Comparison of ENCODE assay signal across 31 mouse cellular contexts in genomic region chr7:102019362-102019761, GRCm38 (mm10). TPM values are rescaled to one million over a fixed set of nuclear protein-coding genes. Genes with fewer than 3 reads are reported as not detected.
DNase-seq lines count a peak whose midpoint lies in the region; ATAC-seq and TF ChIP-seq lines count a peak whose summit lies in the region.
"Had no signal": no experiment of that assay in that cellular context is flagged by ENCODE, and none has a peak within 500 bp of the region (broad histone marks: within the 10 kb centered on the region; RNA-seq: fewer than 3 reads in every experiment).

No protein-coding gene starts in this region.

- no peaks in the 10 kb centered on the region for H3K4me1 ChIP-seq in liver, embryonic 11.5 days (replicated peaks; ENCODE audit: control insufficient read depth, insufficient read depth, low read length)
- peaks cover 7% of the 10 kb centered on the region for H3K4me1 ChIP-seq in liver, embryonic 12.5 days
- peaks cover 13% of the 10 kb centered on the region for H3K4me1 ChIP-seq in liver, postnatal 0 days (ENCODE audit: insufficient read depth)
- peaks cover 13% of the 10 kb centered on the region for H3K4me1 ChIP-seq in heart, adult 2 months (ENCODE audit: control insufficient read depth, insufficient read depth, low read length)
- H3K4me1 ChIP-seq: embryonic facial prominence, embryonic 13.5 days; forebrain, embryonic 10.5 days; hindbrain, embryonic 15.5 days; kidney, embryonic 15.5 days; limb, embryonic 12.5 days had no signal

- peak; percentile 25 for DNase-seq in liver, embryonic 11.5 days (ENCODE audit: low spot score)
- DNase-seq in NIH3T3 (ENCODE audit: low read depth) = peak; percentile 13
- DNase-seq in liver, postnatal 0 days = no peak
- DNase-seq in heart, adult 9 months (ENCODE audit: low spot score in 2 of 2) = no peak
- DNase-seq in cerebellum, adult 9-10 months = no peak
- DNase-seq in heart, adult 2 months = no peak
- DNase-seq: adrenal gland, adult 2 months; adrenal gland, postnatal 36 days; cerebellum, adult 8-10 months; forebrain, postnatal 0 days; heart, postnatal 36 days; kidney, adult 18-20 months; kidney, postnatal 25 days; lung, embryonic 14.5 days; midbrain, embryonic 14.5 days; right cerebral cortex, adult 18-20 months; right cerebral cortex, postnatal 4 days; thymus, adult 2 months; thymus, postnatal 36 days had no signal

- TF ChIP-seq CTCF in liver, postnatal 0 days (IDR thresholded peaks at IDR 0.05; ENCODE audit: low read depth) = no peak
- no peak for TF ChIP-seq CTCF in heart, adult 2 months (IDR thresholded peaks at IDR 0.05)

- H3K79me2 ChIP-seq in heart, adult 2 months (replicated peaks; ENCODE audit: control insufficient read depth, insufficient read depth, low read length) = no peaks in the 10 kb centered on the region

- no peak for TF ChIP-seq EP300 in liver, postnatal 0 days (IDR thresholded peaks at IDR 0.05; ENCODE audit: low read depth)
- TF ChIP-seq EP300 in heart, adult 2 months (IDR thresholded peaks at IDR 0.05; ENCODE audit: insufficient read depth, low read depth, low read length) = no peak

- no peak overlapping the region for H3K4me2 ChIP-seq in liver, embryonic 11.5 days
- H3K4me2 ChIP-seq in liver, embryonic 12.5 days = no peak overlapping the region
- 0 out of 2 replicates have a peak overlapping the region, but pooled peaks have one; percentile 19 for H3K4me2 ChIP-seq in liver, postnatal 0 days (ENCODE audit: low read depth, low read length)
- H3K4me2 ChIP-seq: embryonic facial prominence, embryonic 13.5 days; heart, embryonic 11.5 days; hindbrain, embryonic 15.5 days; kidney, embryonic 15.5 days; limb, embryonic 12.5 days; lung, embryonic 14.5 days had no signal

- peaks cover 42% of the 10 kb centered on the region for H3K36me3 ChIP-seq in liver, embryonic 11.5 days (ENCODE audit: control insufficient read depth, insufficient read depth, low read length)
- H3K36me3 ChIP-seq in liver, embryonic 12.5 days = peaks cover 96% of the 10 kb centered on the region
- peaks cover 57% of the 10 kb centered on the region for H3K36me3 ChIP-seq in liver, postnatal 0 days (replicated peaks; ENCODE audit: insufficient read depth, low read length)
- peaks cover 10% of the 10 kb centered on the region for H3K36me3 ChIP-seq in heart, adult 2 months (ENCODE audit: control insufficient read depth, insufficient read depth, low read length)

- 79% methylated on average over 3 of the region's 3 CpGs for WGBS in liver, embryonic 11.5 days
- WGBS in liver, embryonic 12.5 days (ENCODE audit: insufficient replicate concordance) = 64% methylated on average over 3 of the region's 3 CpGs
- WGBS in liver, postnatal 0 days (ENCODE audit: insufficient replicate concordance) = 50% methylated on average over 3 of the region's 3 CpGs
- 67% methylated on average over 3 of the region's 3 CpGs for WGBS in heart, adult 2 months

- intact Hi-C loops in heart, adult 2 months (cut with DNase I) = loop anchor here (5.0 kb wide), 1 partner anchor 87 kb away; the partner anchor contains the start of genes Lrrc51 and Numa1

- no peak overlapping the region for H3K4me3 ChIP-seq in liver, embryonic 11.5 days (ENCODE audit: low read depth, low read length)
- H3K4me3 ChIP-seq in liver, embryonic 12.5 days = no peak overlapping the region
- H3K4me3 ChIP-seq in liver, postnatal 0 days (ENCODE audit: low read depth, low read length) = no peak overlapping the region
- no peak overlapping the region for H3K4me3 ChIP-seq in heart, adult 2 months
- H3K4me3 ChIP-seq: embryonic facial prominence, embryonic 13.5 days; forebrain, embryonic 10.5 days; hindbrain, embryonic 15.5 days; kidney, embryonic 15.5 days; limb, embryonic 12.5 days had no signal

- no peak overlapping the region for H3K27ac ChIP-seq in liver, embryonic 11.5 days (ENCODE audit: low read depth, low read length)
- no peak overlapping the region for H3K27ac ChIP-seq in liver, embryonic 12.5 days
- peak overlapping the region; percentile 68 for H3K27ac ChIP-seq in liver, postnatal 0 days (ENCODE audit: low read depth)
- H3K27ac ChIP-seq in heart, adult 2 months = no peak overlapping the region
- H3K27ac ChIP-seq: embryonic facial prominence, embryonic 13.5 days; forebrain, embryonic 10.5 days; hindbrain, embryonic 15.5 days; kidney, embryonic 15.5 days; limb, embryonic 12.5 days; liver, embryonic 14.5 days had no signal

- no peaks in the 10 kb centered on the region for H3K9me3 ChIP-seq in liver, embryonic 11.5 days (ENCODE audit: control insufficient read depth, low read length)
- H3K9me3 ChIP-seq in liver, embryonic 12.5 days (replicated peaks) = no peaks in the 10 kb centered on the region
- H3K9me3 ChIP-seq in liver, postnatal 0 days (ENCODE audit: low read length) = no peaks in the 10 kb centered on the region
- H3K9me3 ChIP-seq: embryonic facial prominence, embryonic 13.5 days; forebrain, embryonic 10.5 days; hindbrain, embryonic 15.5 days; kidney, embryonic 15.5 days; limb, embryonic 12.5 days had no signal

- ATAC-seq in liver, embryonic 11.5 days (replicated peaks; ENCODE audit: low FRiP score) = no peak
- ATAC-seq in liver, embryonic 12.5 days = no peak
- ATAC-seq in liver, postnatal 0 days = no peak; the same call in 1 of the 2 replicates
- ATAC-seq: activated CD4-positive, CD25-positive, alpha-beta regulatory T cell, adult 4 months; CD4-positive, CD25-positive, alpha-beta regulatory T cell, adult 4 months; forebrain, postnatal 0 days; inflammation-experienced regulatory T-cells, adult 6 months had no signal

- no peaks in the 10 kb centered on the region for H3K27me3 ChIP-seq in liver, embryonic 11.5 days (replicated peaks; ENCODE audit: control insufficient read depth, insufficient read depth, low read length)
- no peaks in the 10 kb centered on the region for H3K27me3 ChIP-seq in liver, embryonic 12.5 days (replicated peaks)
- no peaks in the 10 kb centered on the region for H3K27me3 ChIP-seq in liver, postnatal 0 days (ENCODE audit: insufficient read depth, low read length)
- H3K27me3 ChIP-seq in heart, adult 2 months (ENCODE audit: control insufficient read depth, insufficient read depth, low read length) = no peaks in the 10 kb centered on the region
- H3K27me3 ChIP-seq: embryonic facial prominence, embryonic 13.5 days; hindbrain, embryonic 15.5 days; kidney, embryonic 15.5 days; limb, embryonic 12.5 days had no signal

- H3K9ac ChIP-seq in liver, embryonic 11.5 days (ENCODE audit: low read depth, low read length) = no peak overlapping the region
- no peak overlapping the region for H3K9ac ChIP-seq in liver, embryonic 12.5 days
- no peak overlapping the region for H3K9ac ChIP-seq in liver, postnatal 0 days (replicated peaks)
- no peak overlapping the region for H3K9ac ChIP-seq in heart, adult 2 months (ENCODE audit: low read depth, low read length)
- H3K9ac ChIP-seq: embryonic facial prominence, embryonic 13.5 days; forebrain, postnatal 0 days; hindbrain, embryonic 15.5 days; kidney, embryonic 15.5 days; limb, embryonic 12.5 days; liver, embryonic 14.5 days; lung, embryonic 14.5 days had no signal

- TF ChIP-seq POLR2A in heart, adult 2 months (IDR thresholded peaks at IDR 0.05; ENCODE audit: insufficient read depth, low read depth, low read length) = no peak

RNA-seq across cellular contexts. Expression of gene Il18bp, which starts 0.9 kb away (rescaled TPM):
- polyA plus RNA-seq in liver, embryonic 11.5 days (2014; fragmentation: Nextera tagmentation; extraction: Ambion mirVana) = 2.4 and 3.9 TPM in 2 replicates
- polyA plus RNA-seq in liver, embryonic 12.5 days (2016; fragmentation: Nextera tagmentation; extraction: Ambion mirVana) = 4.5 and 4.9 TPM in 2 replicates
- 37.7 and 40.6 TPM in 2 replicates for polyA plus RNA-seq in liver, postnatal 0 days (2015; fragmentation: Nextera tagmentation; extraction: Ambion mirVana)
- 10 to 100 TPM in 1 of 2 experiments, 1 to 10 TPM in 1; 8.6 to 12.3 TPM for total RNA-seq in heart, adult 2 months (2021)
- 14.4 and 21.8 TPM in 2 replicates for polyA plus RNA-seq in heart, adult 2 months (2012; rRNA removed)

RNA-seq across cellular contexts. Expression of gene Rnf121, which starts 45.9 kb away (rescaled TPM):
- 16.4 and 16.7 TPM in 2 replicates for polyA plus RNA-seq in liver, embryonic 11.5 days (2014; fragmentation: Nextera tagmentation; extraction: Ambion mirVana)
- polyA plus RNA-seq in liver, embryonic 12.5 days (2016; fragmentation: Nextera tagmentation; extraction: Ambion mirVana) = 12.7 and 13.4 TPM in 2 replicates
- polyA plus RNA-seq in liver, postnatal 0 days (2015; fragmentation: Nextera tagmentation; extraction: Ambion mirVana) = 8.1 and 10.0 TPM in 2 replicates
- 10 to 100 TPM; 20.7 to 23.9 TPM for total RNA-seq in heart, adult 2 months (2021)
- 21.3 and 33.9 TPM in 2 replicates for polyA plus RNA-seq in heart, adult 2 months (2012; rRNA removed)

RNA-seq across cellular contexts. Expression of gene Xndc1, which starts 45.9 kb away (rescaled TPM):
- 19.5 and 24.6 TPM in 2 replicates for polyA plus RNA-seq in liver, embryonic 11.5 days (2014; fragmentation: Nextera tagmentation; extraction: Ambion mirVana)
- 20.2 and 21.0 TPM in 2 replicates for polyA plus RNA-seq in liver, embryonic 12.5 days (2016; fragmentation: Nextera tagmentation; extraction: Ambion mirVana)
- 4.5 and 5.8 TPM in 2 replicates for polyA plus RNA-seq in liver, postnatal 0 days (2015; fragmentation: Nextera tagmentation; extraction: Ambion mirVana)
- total RNA-seq in heart, adult 2 months (2021) = 1 to 10 TPM; 5.7 to 6.5 TPM
- polyA plus RNA-seq in heart, adult 2 months (2012; rRNA removed) = 11.2 and 18.6 TPM in 2 replicates

RNA-seq across cellular contexts. Expression of gene Xntrpc, which starts 46.2 kb away (rescaled TPM):
- polyA plus RNA-seq in liver, embryonic 11.5 days (2014; fragmentation: Nextera tagmentation; extraction: Ambion mirVana) = 0.71 and 0.81 TPM in 2 replicates
- 0.33 and 0.41 TPM in 2 replicates for polyA plus RNA-seq in liver, embryonic 12.5 days (2016; fragmentation: Nextera tagmentation; extraction: Ambion mirVana)
- polyA plus RNA-seq in liver, postnatal 0 days (2015; fragmentation: Nextera tagmentation; extraction: Ambion mirVana) = 0.15 and 0.20 TPM in 2 replicates
- under 1 TPM; 0.81 to 0.98 TPM for total RNA-seq in heart, adult 2 months (2021)
- polyA plus RNA-seq in heart, adult 2 months (2012; rRNA removed) = 1.2 and 2.4 TPM in 2 replicates
- total RNA-seq: monocyte, adult 5-6 weeks had no signal

Comparison
In these comparisons a context has a peak if more than half of its experiments do, and no peak if none do; other contexts are left out.
1. DNase-seq: peak in liver, embryonic 11.5 days (single experiment) and NIH3T3 (single experiment); none in liver, postnatal 0 days (single experiment), heart, adult 9 months (0 of 2), cerebellum, adult 9-10 months (single experiment) and heart, adult 2 months (0 of 2).